Mouse (Mus musculus) embryonic fibroblast, embryonic 13.5 days (primary cell): Measurements from ENCODE around the gene Hsd17b7.

Experiments
- CTCF ChIP-seq: IDR thresholded peaks from 2 replicates; pipeline ENCODE4 v1.5.1; 2011; ENCODE audit warnings: mild to moderate bottlenecking, control low read depth, low read length, moderate library complexity, borderline replicate concordance; ENCODE audit not compliant: insufficient read depth
- POLR2A ChIP-seq: IDR thresholded peaks from 2 replicates; pipeline ENCODE4 v1.6.1; 2011; ENCODE audit warnings: low read depth, mild to moderate bottlenecking, control low read depth, low read length, moderate library complexity

DNA sequence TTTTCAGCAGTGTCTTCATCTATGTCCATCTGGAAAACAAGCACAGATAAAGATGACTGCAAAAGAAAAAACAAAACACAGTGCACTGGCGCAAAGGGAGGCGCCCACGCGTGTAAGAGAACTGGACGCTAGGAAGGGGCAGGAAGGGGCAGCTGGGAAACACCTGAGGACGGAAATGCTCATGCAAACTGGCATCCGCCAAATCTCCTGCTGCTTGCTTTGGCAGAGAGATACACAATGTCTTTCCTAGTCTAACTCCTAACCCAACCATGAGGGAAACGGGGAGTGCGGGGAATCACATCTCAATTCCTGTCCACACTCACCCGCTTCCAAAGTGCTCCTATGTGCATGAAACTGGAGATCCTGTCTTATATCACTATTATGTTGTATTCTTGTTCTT lies 15.9 kb downstream of the Hsd17b7 start:
- TF ChIP-seq CTCF: no peak
- no peak for TF ChIP-seq POLR2A
